Mouse (Mus musculus): ENCODE results near the gene Ddb1. TPM values are rescaled to one million over a fixed set of nuclear protein-coding genes. Genes with fewer than 3 reads are reported as not detected.

The Ddb1 gene
- polyA plus RNA-seq, 1 experiment from 2014 or later, result 364 TPM

DNA sequence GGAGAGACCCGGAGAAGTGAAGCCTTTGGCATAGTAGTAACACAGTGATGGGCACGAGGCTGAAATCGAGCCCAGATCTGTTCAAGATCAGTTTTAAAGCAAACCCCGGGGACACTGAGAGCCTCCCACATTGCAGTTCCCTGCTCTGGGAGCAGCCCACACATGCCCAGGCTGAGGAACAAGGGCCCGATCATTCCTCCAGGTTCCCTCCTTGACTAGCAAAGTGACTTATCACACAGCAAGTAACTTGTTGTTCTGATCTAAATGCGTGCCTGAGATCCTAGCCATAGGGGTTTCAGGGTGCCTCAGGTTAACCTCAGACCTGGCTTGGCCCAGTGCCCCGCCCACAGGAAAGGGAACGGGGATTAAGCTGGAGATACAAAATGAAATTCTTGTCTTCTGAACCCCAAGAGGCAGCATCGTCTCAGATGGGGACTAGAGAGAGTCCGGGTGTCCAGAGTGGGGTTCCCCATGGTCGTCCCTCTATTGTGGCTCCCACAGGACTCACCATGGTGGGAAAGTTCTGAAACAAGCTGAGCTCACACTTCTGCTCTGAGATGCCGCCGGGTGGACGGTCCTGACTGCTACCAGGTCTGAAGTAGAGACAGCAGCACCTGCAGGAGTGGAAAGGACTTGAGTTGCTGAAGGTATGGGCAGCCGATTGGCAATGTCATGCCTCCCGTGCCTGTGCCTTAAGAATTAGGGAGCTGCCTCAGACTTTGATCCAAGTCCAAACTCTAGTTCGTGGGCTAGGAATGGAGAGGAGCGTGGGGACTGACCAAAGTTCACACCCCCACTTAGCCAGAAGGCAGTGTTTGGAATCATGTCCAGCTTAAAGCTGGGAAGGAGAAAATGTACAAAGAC is 1.2 kb upstream of the Ddb1 start:
- 83% methylated on average over 18 of the region's 18 CpGs for WGBS
- Histone ChIP-seq H3K4me2 (ENCODE audit: low read depth, low read length) (no peak overlapping the region), H3K27me3 (ENCODE audit: control insufficient read depth, insufficient read depth, low read depth, low read length) (no peaks in the 10 kb centered on the region), H3K9ac (ENCODE audit: low read length) (peak overlapping the region; percentile 8), H3K9me3 (ENCODE audit: control insufficient read depth, low read length) (no peaks in the 10 kb centered on the region), H3K4me3 (ENCODE audit: low read length) (no peak overlapping the region), H3K27ac (ENCODE audit: low read length) (no peak overlapping the region; the same call in 1 of the 2 replicates), H3K4me1 (replicated peaks; ENCODE audit: control insufficient read depth, insufficient read depth, low read length) (peaks cover 17% of the 10 kb centered on the region), H3K36me3 (ENCODE audit: control insufficient read depth, insufficient read depth, low read length) (peaks cover 8% of the 10 kb centered on the region)
- ATAC-seq (ENCODE audit: low read depth), result no peak

DNA sequence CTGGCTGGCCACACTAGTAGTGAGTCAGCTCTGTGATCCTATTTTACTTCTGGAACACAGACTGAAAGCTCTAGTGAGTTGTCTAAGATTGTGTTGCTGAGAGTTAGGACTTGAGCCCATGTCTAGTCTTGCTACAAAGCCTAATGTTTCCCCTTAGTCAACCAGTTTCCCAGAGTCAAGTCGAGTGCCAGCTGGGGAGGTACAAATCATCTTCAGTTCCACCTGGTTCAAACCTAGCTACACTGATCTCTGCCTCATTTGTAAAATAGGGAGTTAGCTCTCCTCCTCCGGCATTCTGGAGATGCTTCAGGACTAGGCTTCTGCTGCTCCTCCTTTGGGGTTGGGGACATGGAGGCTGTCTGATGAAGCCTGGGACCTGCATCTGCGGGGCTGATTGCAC is 593 bp upstream of the Ddb1 start:
- no peaks in the 10 kb centered on the region for H3K9me3 ChIP-seq (ENCODE audit: control insufficient read depth, low read length)
- 32% methylated on average over 3 of the region's 3 CpGs for WGBS
- peak overlapping the region; percentile 85 for H3K9ac ChIP-seq (ENCODE audit: low read length)
- H3K4me1 ChIP-seq (replicated peaks; ENCODE audit: control insufficient read depth, insufficient read depth, low read length), result peaks cover 17% of the 10 kb centered on the region
- peak overlapping the region; percentile 97 for H3K4me3 ChIP-seq (ENCODE audit: low read length)
- peak overlapping the region; percentile 94 for H3K27ac ChIP-seq (ENCODE audit: low read length)
- peak overlapping the region; percentile 66 for H3K4me2 ChIP-seq (ENCODE audit: low read depth, low read length)
- ATAC-seq (ENCODE audit: low read depth), result no peak
- H3K36me3 ChIP-seq (ENCODE audit: control insufficient read depth, insufficient read depth, low read length), result peaks cover 11% of the 10 kb centered on the region
- no peaks in the 10 kb centered on the region for H3K27me3 ChIP-seq (ENCODE audit: control insufficient read depth, insufficient read depth, low read depth, low read length)

DNA sequence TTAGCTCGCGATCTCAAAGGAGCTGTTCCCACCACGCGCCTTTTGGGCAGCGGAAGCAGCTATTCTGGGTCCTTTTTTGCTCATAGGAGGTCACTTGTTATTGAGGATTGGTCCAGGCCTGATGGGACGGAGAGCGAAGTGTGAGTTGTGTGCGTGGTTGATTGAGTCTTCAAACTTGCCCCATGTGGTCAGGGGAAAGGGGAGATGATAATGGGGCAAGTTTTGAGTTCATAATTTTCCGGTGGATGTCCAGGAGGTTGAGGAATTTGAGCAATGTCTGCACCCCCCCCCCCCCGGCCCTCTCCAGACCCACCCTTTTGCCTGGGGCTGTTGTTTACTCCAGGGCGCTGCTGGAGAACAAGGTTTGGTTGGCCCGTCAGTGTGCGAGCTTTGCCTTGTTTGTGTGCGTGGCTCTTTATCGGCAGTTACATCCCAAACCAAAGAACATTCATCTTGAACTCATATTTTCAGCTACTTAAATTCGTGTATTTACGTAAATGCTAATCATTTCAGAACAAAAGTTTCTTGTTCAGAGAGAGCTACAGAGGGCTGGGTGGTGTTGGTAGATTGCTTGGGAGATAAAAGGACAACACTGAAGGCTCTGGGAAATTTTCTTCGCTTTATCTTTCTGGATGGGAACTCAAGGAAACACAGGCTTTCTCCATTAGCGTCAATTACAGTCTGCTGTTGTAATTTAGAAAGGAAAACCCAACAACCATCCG is 935 bp downstream of the Ddb1 start:
- H3K27ac ChIP-seq (ENCODE audit: low read length), result peak overlapping the region; percentile 95
- peaks cover 22% of the 10 kb centered on the region for H3K36me3 ChIP-seq (ENCODE audit: control insufficient read depth, insufficient read depth, low read length)
- peak; percentile 13; the same call in 1 of the 2 replicates for ATAC-seq (ENCODE audit: low read depth)
- WGBS, result 3% methylated on average over 20 of the region's 20 CpGs
- H3K9me3 ChIP-seq (ENCODE audit: control insufficient read depth, low read length), result no peaks in the 10 kb centered on the region
- no peaks in the 10 kb centered on the region for H3K27me3 ChIP-seq (ENCODE audit: control insufficient read depth, insufficient read depth, low read depth, low read length)
- peak overlapping the region; percentile 65 for H3K4me2 ChIP-seq (ENCODE audit: low read depth, low read length)
- H3K4me1 ChIP-seq (replicated peaks; ENCODE audit: control insufficient read depth, insufficient read depth, low read length), result peaks cover 17% of the 10 kb centered on the region
- H3K9ac ChIP-seq (ENCODE audit: low read length), result peak overlapping the region; percentile 94
- H3K4me3 ChIP-seq (ENCODE audit: low read length), result peak overlapping the region; percentile 97

DNA sequence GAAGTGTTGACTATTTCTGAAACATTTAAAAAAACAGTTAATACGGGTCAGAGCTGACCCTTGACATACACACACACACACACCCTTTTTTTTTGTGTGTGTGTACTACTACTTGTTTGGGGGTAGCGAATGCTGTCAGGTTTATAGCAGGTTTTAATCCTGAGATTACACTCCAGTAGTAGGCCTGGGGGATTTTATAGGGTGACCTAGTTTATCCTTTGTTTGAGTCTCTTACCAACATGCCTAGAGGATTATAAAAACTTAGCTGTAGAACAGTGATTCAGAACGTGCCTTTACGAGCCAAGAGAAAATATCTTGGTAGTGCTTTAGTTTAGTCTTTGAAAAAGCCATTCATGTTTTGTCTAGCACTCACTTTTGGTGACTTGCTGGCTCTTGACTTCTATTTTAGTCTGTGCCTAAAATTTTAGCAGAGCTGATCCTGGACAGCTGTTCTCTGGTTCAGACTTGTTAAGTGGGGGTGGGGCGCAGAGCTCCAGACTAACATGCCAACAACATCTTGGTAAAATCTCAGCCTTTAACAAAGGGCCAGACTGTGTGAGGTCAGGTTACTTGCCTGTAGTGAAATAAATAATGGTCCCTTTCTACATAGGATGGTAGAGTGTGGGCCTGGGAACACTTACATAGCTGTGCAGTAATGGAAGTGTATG is 3.6 kb downstream of the Ddb1 start:
- 70% methylated on average over 5 of the region's 5 CpGs for WGBS
- Histone ChIP-seq H3K27ac (ENCODE audit: low read length) (no peak overlapping the region), H3K4me2 (ENCODE audit: low read depth, low read length) (no peak overlapping the region), H3K36me3 (ENCODE audit: control insufficient read depth, insufficient read depth, low read length) (peaks cover 43% of the 10 kb centered on the region), H3K4me3 (ENCODE audit: low read length) (no peak overlapping the region), H3K4me1 (replicated peaks; ENCODE audit: control insufficient read depth, insufficient read depth, low read length) (peaks cover 12% of the 10 kb centered on the region), H3K9ac (ENCODE audit: low read length) (no peak overlapping the region), H3K9me3 (ENCODE audit: control insufficient read depth, low read length) (no peaks in the 10 kb centered on the region), H3K27me3 (ENCODE audit: control insufficient read depth, insufficient read depth, low read depth, low read length) (no peaks in the 10 kb centered on the region)
- ATAC-seq (ENCODE audit: low read depth), result no peak

DNA sequence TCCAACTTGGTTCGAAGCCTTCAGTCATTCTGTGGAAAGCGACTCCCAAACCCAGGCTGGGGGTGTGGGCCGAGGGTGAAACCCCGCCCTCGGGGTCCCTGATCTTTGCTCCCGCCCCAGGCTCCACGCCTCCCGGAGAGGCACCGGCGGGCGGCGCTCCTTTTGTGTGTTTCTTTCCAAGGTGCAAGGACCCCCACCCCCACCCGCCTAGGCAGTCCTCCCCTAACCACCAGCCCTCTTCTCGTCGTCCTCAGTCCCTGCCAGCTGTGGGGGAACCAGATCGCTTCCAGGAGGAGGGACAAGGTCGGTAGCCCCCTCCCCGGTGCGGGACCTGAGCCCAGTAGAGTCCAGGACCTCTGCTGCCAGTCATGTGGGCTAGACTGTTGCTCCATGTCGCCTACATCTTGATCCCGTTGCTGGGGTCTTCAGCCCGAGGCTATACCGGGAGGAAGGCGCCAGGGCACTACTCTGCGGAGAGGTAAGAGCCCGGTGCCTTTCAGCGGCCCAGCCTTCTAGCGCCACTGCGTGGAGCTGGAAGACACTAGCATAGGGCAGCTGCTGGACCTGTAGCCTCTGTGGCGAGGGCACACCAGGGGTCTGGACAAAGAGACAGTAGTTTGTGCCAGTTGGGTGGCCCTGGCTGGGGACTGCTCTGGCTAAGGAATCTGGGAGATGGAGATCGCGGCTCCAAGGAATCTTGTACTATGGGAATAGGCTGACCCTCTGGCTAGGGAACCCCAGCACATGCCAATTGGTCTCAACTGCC is 29.2 kb downstream of the Ddb1 start, which contains the start of gene Vwce:
TSS of gene Vwce (plus strand) at position 108 of the 766 bp plus-strand sequence.
- Histone ChIP-seq H3K4me2 (ENCODE audit: low read depth, low read length) (peak within 1 kb of the TSS; percentile 97), H3K4me3 (ENCODE audit: low read length) (peak within 1 kb of the TSS; percentile 48), H3K36me3 (ENCODE audit: control insufficient read depth, insufficient read depth, low read length) (peaks cover 9% of the 10 kb centered on the region), H3K9me3 (ENCODE audit: control insufficient read depth, low read length) (no peaks in the 10 kb centered on the region), H3K27me3 (ENCODE audit: control insufficient read depth, insufficient read depth, low read depth, low read length) (no peaks in the 10 kb centered on the region; the same call in 1 of the 2 replicates), H3K9ac (ENCODE audit: low read length) (peak within 1 kb of the TSS; percentile 66), H3K4me1 (replicated peaks; ENCODE audit: control insufficient read depth, insufficient read depth, low read length) (peaks cover 13% of the 10 kb centered on the region; the same call in 1 of the 2 replicates), H3K27ac (ENCODE audit: low read length) (no peak within 1 kb of the TSS)
- WGBS, result 2% methylated on average over 32 of the region's 32 CpGs
- peak; percentile 76 for ATAC-seq (ENCODE audit: low read depth)

DNA sequence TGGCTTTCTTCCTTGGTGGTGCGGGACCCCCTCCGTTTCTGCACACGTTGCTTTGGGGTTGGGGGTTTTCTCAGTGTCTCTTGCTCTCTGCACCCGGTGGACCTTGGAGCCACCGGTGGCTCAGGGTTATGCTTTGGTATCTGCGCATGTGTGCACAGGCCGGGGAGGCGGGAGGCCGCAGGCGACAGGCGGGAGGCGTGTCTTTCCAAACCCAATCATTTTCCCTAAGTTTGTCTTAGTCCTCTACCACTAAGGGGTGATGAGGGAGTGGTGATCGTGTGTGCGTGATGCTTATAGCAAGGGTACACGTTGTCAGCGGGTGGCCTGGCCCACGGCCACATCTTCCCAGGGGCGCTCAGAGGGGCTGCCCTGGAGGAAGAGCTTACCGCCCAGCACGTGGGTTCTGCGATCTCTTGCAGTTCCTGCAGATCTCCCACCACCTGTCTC is 29.8 kb downstream of the Ddb1 start:
- under 1% methylated on average over 21 of the region's 21 CpGs for WGBS

DNA sequence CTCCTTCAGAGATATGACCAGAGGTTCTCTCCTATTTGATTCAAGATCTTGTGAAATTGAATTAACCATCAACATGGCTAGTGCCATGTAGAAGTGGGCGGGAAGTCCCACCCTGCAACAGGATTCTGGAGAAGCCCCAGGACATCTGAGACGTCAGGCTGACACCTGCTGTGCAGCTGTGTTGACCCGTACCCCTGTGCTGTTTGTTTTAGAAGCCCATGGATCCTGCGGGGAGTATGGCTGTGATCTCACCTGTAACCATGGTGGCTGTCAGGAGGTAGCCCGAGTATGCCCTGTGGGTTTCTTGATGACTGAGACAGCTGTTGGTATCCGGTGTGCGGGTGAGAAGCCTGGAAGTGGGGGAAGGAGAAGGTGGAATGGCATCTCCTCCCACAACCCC is 32.7 kb downstream of the Ddb1 start:
- WGBS, result 27% methylated on average over 7 of the region's 7 CpGs
- no peak overlapping the region for H3K27ac ChIP-seq (ENCODE audit: low read length)
- no peak for ATAC-seq (ENCODE audit: low read depth)

More for the DNA sequence above, 29.8 kb downstream of the Ddb1 start:
- Histone ChIP-seq H3K4me3 (ENCODE audit: low read length) (peak overlapping the region; percentile 48), H3K4me2 (ENCODE audit: low read depth, low read length) (peak overlapping the region; percentile 97), H3K4me1 (replicated peaks; ENCODE audit: control insufficient read depth, insufficient read depth, low read length) (peaks cover 13% of the 10 kb centered on the region; the same call in 1 of the 2 replicates), H3K36me3 (ENCODE audit: control insufficient read depth, insufficient read depth, low read length) (peaks cover 4% of the 10 kb centered on the region), H3K9ac (ENCODE audit: low read length) (peak overlapping the region; percentile 66), H3K27ac (ENCODE audit: low read length) (no peak overlapping the region), H3K9me3 (ENCODE audit: control insufficient read depth, low read length) (no peaks in the 10 kb centered on the region), H3K27me3 (ENCODE audit: control insufficient read depth, insufficient read depth, low read depth, low read length) (no peaks in the 10 kb centered on the region; the same call in 1 of the 2 replicates)
- ATAC-seq (ENCODE audit: low read depth), result peak; percentile 85

DNA sequence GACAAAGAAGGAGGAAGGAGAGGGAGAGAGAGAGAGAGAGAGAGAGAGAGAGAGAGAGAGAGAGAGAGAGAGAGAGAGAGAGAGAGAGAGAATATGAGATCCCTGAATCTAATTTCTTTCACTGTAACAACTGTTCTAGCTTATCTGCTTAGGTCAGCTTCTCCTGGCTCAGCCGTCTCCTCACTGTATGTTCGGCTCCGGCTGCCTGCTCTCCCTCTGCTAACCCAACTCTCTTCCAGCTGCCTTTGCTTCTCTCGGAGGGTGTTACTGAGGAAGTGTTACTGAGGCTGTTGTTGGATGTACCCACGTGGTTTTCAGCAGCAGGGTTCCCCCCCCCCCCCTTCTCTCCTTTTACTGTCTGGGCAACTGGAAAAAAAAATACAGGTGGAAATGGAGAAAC is 35.0 kb downstream of the Ddb1 start:
- H3K9me3 ChIP-seq (ENCODE audit: control insufficient read depth, low read length), result no peaks in the 10 kb centered on the region
- H3K27me3 ChIP-seq (ENCODE audit: control insufficient read depth, insufficient read depth, low read depth, low read length), result no peaks in the 10 kb centered on the region; the same call in 1 of the 2 replicates
- WGBS, result 5% methylated on average over 5 of the region's 5 CpGs
- H3K4me1 ChIP-seq (replicated peaks; ENCODE audit: control insufficient read depth, insufficient read depth, low read length), result peaks cover 4% of the 10 kb centered on the region; the same call in 1 of the 2 replicates
- no peak overlapping the region for H3K9ac ChIP-seq (ENCODE audit: low read length)
- no peak for ATAC-seq (ENCODE audit: low read depth)
- H3K27ac ChIP-seq (ENCODE audit: low read length), result no peak overlapping the region
- H3K4me2 ChIP-seq (ENCODE audit: low read depth, low read length), result no peak overlapping the region
- H3K36me3 ChIP-seq (ENCODE audit: control insufficient read depth, insufficient read depth, low read length), result no peaks in the 10 kb centered on the region
- no peak overlapping the region for H3K4me3 ChIP-seq (ENCODE audit: low read length)

More for the DNA sequence above, 32.7 kb downstream of the Ddb1 start:
- Histone ChIP-seq H3K9ac (ENCODE audit: low read length) (no peak overlapping the region), H3K4me3 (ENCODE audit: low read length) (no peak overlapping the region), H3K4me1 (replicated peaks; ENCODE audit: control insufficient read depth, insufficient read depth, low read length) (peaks cover 13% of the 10 kb centered on the region; the same call in 1 of the 2 replicates), H3K9me3 (ENCODE audit: control insufficient read depth, low read length) (no peaks in the 10 kb centered on the region), H3K36me3 (ENCODE audit: control insufficient read depth, insufficient read depth, low read length) (no peaks in the 10 kb centered on the region), H3K4me2 (ENCODE audit: low read depth, low read length) (no peak overlapping the region), H3K27me3 (ENCODE audit: control insufficient read depth, insufficient read depth, low read depth, low read length) (no peaks in the 10 kb centered on the region; the same call in 1 of the 2 replicates)
